Mouse (Mus musculus): ENCODE data around the gene Gm21974.

GRCm38 (mm10) chr7:127869149-127869810 is 26.0 kb downstream of the Gm21974 start:
- no peak for TF ChIP-seq POLR2A (IDR thresholded peaks at IDR 0.05; ENCODE audit: insufficient read length, low read depth)
- TF ChIP-seq POLR2AphosphoS2 (IDR thresholded peaks at IDR 0.05; ENCODE audit: insufficient read length, low read depth) = no peak
- TF ChIP-seq TCF12 (IDR thresholded peaks at IDR 0.05; ENCODE audit: insufficient read depth, poor library complexity, severe bottlenecking) = peak; percentile 74
- no peak for TF ChIP-seq E2F4 (IDR thresholded peaks at IDR 0.05; ENCODE audit: insufficient read depth)
- TF ChIP-seq TCF3 (IDR thresholded peaks at IDR 0.05; ENCODE audit: insufficient read length, low read depth) = no peak
- TF ChIP-seq MAX (IDR thresholded peaks at IDR 0.05; ENCODE audit: low read depth) = no peak
- TF ChIP-seq REST (IDR thresholded peaks at IDR 0.05; ENCODE audit: insufficient read depth, insufficient read length) = no peak
- TF ChIP-seq USF1 (IDR thresholded peaks at IDR 0.05; ENCODE audit: low read depth) = no peak
- TF ChIP-seq CEBPB (IDR thresholded peaks at IDR 0.05; ENCODE audit: insufficient read depth, poor library complexity, severe bottlenecking) = no peak
- peak in 2 of 3 experiments; percentile 52 to 96 for TF ChIP-seq MYOG (IDR thresholded peaks at IDR 0.05; ENCODE audit: control insufficient read depth in 1 of 3, insufficient read depth in 1 of 3, insufficient read length in 2 of 3, low read depth in 2 of 3)
- peak; percentile 66 to 84 (median 80) for TF ChIP-seq MYOD1 (IDR thresholded peaks at IDR 0.05; ENCODE audit: control insufficient read depth in 1 of 3, insufficient read length in 2 of 3, low read depth in 2 of 3)
